Mouse (Mus musculus) limb, embryonic 14.5 days (tissue): ENCODE data around the gene Tap1. TPM values are rescaled to one million over a fixed set of nuclear protein-coding genes. Genes with fewer than 3 reads are reported as not detected.

Experiments used
- ATAC-seq: fragments of 200-750 bp; cut with Nextera tagmentation; 2 replicates; pipeline ENCODE4 v1.8.0; 2017; ENCODE audit warnings: low read depth, moderate number of reproducible peaks, moderate TSS enrichment; ENCODE audit not compliant: low FRiP score
- DNase-seq: peaks from one replicate; pipeline ENCODE4 v3.0.0-alpha.2; 2015; ENCODE audit warnings: low spot score
- H3K27ac ChIP-seq: fragments of 300-500 bp; sonication (generic); replicated peaks from 2 replicates; pipeline ENCODE4 v1.5.1; 2014; ENCODE audit warnings: low read depth, mild to moderate bottlenecking, low read length, moderate library complexity, mixed read lengths
- H3K27me3 ChIP-seq: fragments of 300-500 bp; sonication (generic); 2 replicates; pipeline ENCODE4 v1.6.1; 2014; ENCODE audit warnings: low read length, mixed read lengths; ENCODE audit not compliant: control insufficient read depth, insufficient read depth
- H3K36me3 ChIP-seq: fragments of 300-500 bp; sonication (generic); 2 replicates; pipeline ENCODE4 v1.6.1; 2014; ENCODE audit warnings: mild to moderate bottlenecking, low read length, moderate library complexity, mixed read lengths; ENCODE audit not compliant: control insufficient read depth, insufficient read depth
- H3K4me1 ChIP-seq: fragments of 300-500 bp; sonication (generic); 2 replicates; pipeline ENCODE4 v1.6.1; 2014; ENCODE audit warnings: antibody characterized with exemption, low read length, mixed read lengths; ENCODE audit not compliant: control insufficient read depth, insufficient read depth
- H3K4me2 ChIP-seq: fragments of 300-500 bp; sonication (generic); replicated peaks from 2 replicates; pipeline ENCODE4 v1.6.1; 2014; ENCODE audit warnings: low read depth, mild to moderate bottlenecking, low read length, moderate library complexity; ENCODE audit not compliant: severe bottlenecking
- H3K4me3 ChIP-seq: fragments of 300-500 bp; sonication (generic); replicated peaks from 2 replicates; pipeline ENCODE4 v1.5.1; 2014; ENCODE audit warnings: low read length
- H3K9ac ChIP-seq: fragments of 300-500 bp; sonication (generic); 2 replicates; pipeline ENCODE4 v1.6.1; 2014; ENCODE audit warnings: mild to moderate bottlenecking, low read depth, low read length, moderate library complexity; ENCODE audit not compliant: severe bottlenecking
- H3K9me3 ChIP-seq: fragments of 300-500 bp; sonication (generic); 2 replicates; pipeline ENCODE4 v1.6.1; 2016; ENCODE audit warnings: low read length; ENCODE audit not compliant: control insufficient read depth
- POLR2A ChIP-seq: fragments of 200-500 bp; IDR thresholded peaks from 2 replicates; pipeline ENCODE4 v1.8.0; 2012; ENCODE audit warnings: inconsistent platforms, mild to moderate bottlenecking, moderate library complexity, borderline replicate concordance; ENCODE audit not compliant: insufficient read depth, insufficient read length; ENCODE audit errors: extremely low read depth
- WGBS: fragments of 180-500 bp; shearing (Covaris S2); extraction: QIAGEN DNeasy Blood & Tissue Kit; methylation state at CpG from one replicate; pipeline ENCODE4 v1.1.7; 2014; 5-methylcytosine and 5-hydroxymethylcytosine counted together
- polyA plus RNA-seq, 2 experiments: library from polyadenylated mRNA; depleted of rRNA in 1 of 2; stranded (reverse) in 1 of 2; unstranded in 1 of 2; fragments of >200 nt; fragmentation: Nextera tagmentation in 1 of 2; extraction: Ambion mirVana in 1 of 2; gene quantifications; 2 replicates each; pipeline versions ENCODE4 v1.2.1 to v1.2.3; 2012 to 2014

Gene Tap1
- polyA plus RNA-seq, 2 experiments = 11.2 to 12.1 TPM

DNA sequence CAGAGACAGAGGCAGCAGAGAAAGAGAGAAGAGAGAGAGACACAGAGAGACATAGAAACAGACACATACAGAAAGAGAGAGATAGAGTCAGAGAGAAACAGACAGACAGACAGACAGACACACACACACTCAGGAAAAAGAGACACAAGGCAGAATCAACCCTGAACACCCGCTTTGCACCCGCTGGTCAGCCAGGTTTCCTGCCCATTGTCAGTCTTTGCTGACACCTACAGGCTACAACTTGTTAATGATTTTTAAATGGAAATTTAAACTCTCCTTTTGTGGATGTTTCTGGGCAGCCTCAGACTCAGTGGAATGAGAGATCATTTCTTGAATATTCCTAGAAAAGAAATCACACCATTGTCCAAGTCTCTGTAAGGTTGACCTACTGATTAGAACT, 18.1 kb upstream of the Tap1 start:
- H3K9ac ChIP-seq = no peak overlapping the region
- no peaks in the 10 kb centered on the region for H3K4me1 ChIP-seq
- H3K4me2 ChIP-seq = no peak overlapping the region
- DNase-seq (no peak), ATAC-seq (0 out of 2 replicates have a peak, but pooled peaks have one; percentile 55)
- TF ChIP-seq POLR2A = no peak
- no peaks in the 10 kb centered on the region for H3K27me3 ChIP-seq
- H3K9me3 ChIP-seq = peaks cover 4% of the 10 kb centered on the region; the same call in 1 of the 2 replicates
- 0% methylated on average over 2 of the region's 2 CpGs for WGBS
- H3K27ac ChIP-seq = no peak overlapping the region
- no peaks in the 10 kb centered on the region for H3K36me3 ChIP-seq
- H3K4me3 ChIP-seq = no peak overlapping the region

GRCm38 (mm10) chr17:34170487-34170876, 16.9 kb upstream of the Tap1 start:
- DNase-seq (no peak), ATAC-seq (no peak)
- Histone ChIP-seq H3K4me1 (no peaks in the 10 kb centered on the region), H3K9ac (no peak overlapping the region), H3K4me2 (no peak overlapping the region), H3K27me3 (no peaks in the 10 kb centered on the region), H3K27ac (no peak overlapping the region), H3K9me3 (peaks cover 4% of the 10 kb centered on the region; the same call in 1 of the 2 replicates), H3K36me3 (no peaks in the 10 kb centered on the region), H3K4me3 (no peak overlapping the region)
- no peak for TF ChIP-seq POLR2A
- 16% methylated on average over 4 of the region's 4 CpGs for WGBS

- WGBS = 41% methylated on average over 13 of the region's 13 CpGs
- peaks cover 4% of the 10 kb centered on the region; the same call in 1 of the 2 replicates for H3K9me3 ChIP-seq
- H3K4me2 ChIP-seq = no peak overlapping the region
- no peak overlapping the region for H3K4me3 ChIP-seq
- H3K4me1 ChIP-seq = no peaks in the 10 kb centered on the region
- ATAC-seq (no peak), DNase-seq (peak; percentile 75)
- no peak overlapping the region for H3K27ac ChIP-seq
- H3K36me3 ChIP-seq = no peaks in the 10 kb centered on the region
- no peak overlapping the region for H3K9ac ChIP-seq
- no peak for TF ChIP-seq POLR2A
- H3K27me3 ChIP-seq = no peaks in the 10 kb centered on the region
These were observed 16.4 kb upstream of the Tap1 start for GRCm38 (mm10) chr17:34170877-34171498.

DNA sequence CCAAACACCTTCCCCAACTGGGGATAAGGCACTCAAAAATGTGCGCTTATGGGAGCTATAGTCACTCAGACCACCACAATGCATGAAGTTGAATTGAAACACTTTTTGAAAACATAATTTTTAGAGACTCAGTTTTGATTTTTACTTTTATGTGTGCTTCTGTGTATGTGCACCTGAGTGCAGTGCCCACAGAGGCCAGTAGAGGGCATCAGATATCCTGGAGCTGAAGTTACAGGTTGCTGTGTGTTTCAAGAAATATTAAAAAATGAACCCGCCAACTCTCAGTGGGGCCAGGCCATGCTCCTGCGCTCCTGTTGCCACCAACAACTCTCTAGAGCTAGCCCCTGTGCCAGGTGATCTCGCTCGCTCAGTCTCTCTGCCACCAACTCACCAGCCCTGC, 14.8 kb upstream of the Tap1 start:
- H3K4me2 ChIP-seq = no peak overlapping the region
- H3K27me3 ChIP-seq = no peaks in the 10 kb centered on the region
- no peak overlapping the region for H3K27ac ChIP-seq
- no peaks in the 10 kb centered on the region for H3K4me1 ChIP-seq
- 91% methylated on average over 5 of the region's 5 CpGs for WGBS
- no peaks in the 10 kb centered on the region for H3K36me3 ChIP-seq
- DNase-seq = no peak
- ATAC-seq = no peak
- no peak overlapping the region for H3K9ac ChIP-seq
- H3K9me3 ChIP-seq = peaks cover 12% of the 10 kb centered on the region; the same call in 1 of the 2 replicates
- H3K4me3 ChIP-seq = no peak overlapping the region
- no peak for TF ChIP-seq POLR2A

- ATAC-seq = no peak
- no peaks in the 10 kb centered on the region for H3K4me1 ChIP-seq
These were observed 13.3 kb upstream of the Tap1 start for GRCm38 (mm10) chr17:34174075-34174474.

DNA sequence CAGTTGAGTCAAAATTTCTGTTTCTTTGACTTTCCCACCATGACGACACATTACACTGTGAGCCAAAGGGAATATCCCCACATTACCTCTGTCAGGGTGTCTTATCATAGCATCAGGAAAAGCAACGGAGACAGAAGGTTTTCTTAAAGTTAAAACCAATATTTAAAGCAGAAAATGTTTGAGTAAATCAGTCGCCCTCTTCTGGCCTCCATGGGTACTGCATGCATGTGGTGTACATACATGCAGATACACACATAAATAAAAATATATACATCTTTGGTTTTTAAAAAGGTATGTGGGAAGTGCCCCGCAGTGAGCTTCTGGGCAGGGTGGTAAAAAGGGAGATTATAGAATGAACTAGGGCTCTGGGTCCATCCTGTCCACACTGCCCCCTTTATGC, 10.2 kb upstream of the Tap1 start:
- 67% methylated on average over 4 of the region's 4 CpGs for WGBS
- DNase-seq = no peak

More at GRCm38 (mm10) chr17:34174075-34174474, 13.3 kb upstream of the Tap1 start:
- H3K36me3 ChIP-seq = no peaks in the 10 kb centered on the region
- no peak overlapping the region for H3K27ac ChIP-seq
- H3K9me3 ChIP-seq = peaks cover 12% of the 10 kb centered on the region; the same call in 1 of the 2 replicates
- DNase-seq = no peak
- 71% methylated on average over 1 of the region's 1 CpGs for WGBS
- H3K4me3 ChIP-seq = no peak overlapping the region
- H3K4me2 ChIP-seq = no peak overlapping the region
- H3K9ac ChIP-seq = no peak overlapping the region
- no peaks in the 10 kb centered on the region for H3K27me3 ChIP-seq
- no peak for TF ChIP-seq POLR2A

More for the DNA sequence above, 10.2 kb upstream of the Tap1 start:
- Histone ChIP-seq H3K27me3 (no peaks in the 10 kb centered on the region), H3K4me2 (no peak overlapping the region), H3K36me3 (no peaks in the 10 kb centered on the region), H3K27ac (no peak overlapping the region), H3K4me1 (no peaks in the 10 kb centered on the region), H3K9me3 (peaks cover 12% of the 10 kb centered on the region; the same call in 1 of the 2 replicates), H3K4me3 (no peak overlapping the region), H3K9ac (no peak overlapping the region)
- ATAC-seq = no peak
- TF ChIP-seq POLR2A = no peak
